Mouse (Mus musculus) small intestine, adult 2 months (tissue): ENCODE data around the gene Tiam2. TPM values are rescaled to one million over a fixed set of nuclear protein-coding genes. Genes with fewer than 3 reads are reported as not detected.

ENCODE experiments used
- H3K27ac ChIP-seq: fragments of 200-500 bp; 2 replicates; pipeline ENCODE4 v1.5.1; 2012; ENCODE audit warnings: low read depth, low read length, control low read depth, inconsistent platforms; ENCODE audit not compliant: insufficient read depth
- H3K27me3 ChIP-seq: fragments of 200-500 bp; 2 replicates; pipeline ENCODE4 v1.6.1; 2012; ENCODE audit warnings: mild to moderate bottlenecking, moderate library complexity, low read length, inconsistent platforms; ENCODE audit not compliant: control insufficient read depth, insufficient read depth
- H3K36me3 ChIP-seq: fragments of 200-500 bp; 2 replicates; pipeline ENCODE4 v1.6.1; 2012; ENCODE audit warnings: mild to moderate bottlenecking, low read length, control low read depth, inconsistent platforms; ENCODE audit not compliant: control insufficient read depth, insufficient read depth
- H3K4me1 ChIP-seq: fragments of 200-500 bp; 2 replicates; pipeline ENCODE4 v1.6.1; 2012; ENCODE audit warnings: low read length, inconsistent platforms, mixed read lengths; ENCODE audit not compliant: control insufficient read depth, insufficient read depth, insufficient read length
- H3K4me3 ChIP-seq: fragments of 200-500 bp; 2 replicates; pipeline ENCODE4 v1.5.1; 2012; ENCODE audit warnings: low read depth, mild to moderate bottlenecking, control low read depth, inconsistent platforms, low read length, moderate library complexity
- CTCF ChIP-seq: fragments of 200-500 bp; IDR thresholded peaks from 2 replicates; pipeline ENCODE4 v1.5.1; 2012; ENCODE audit warnings: low read depth, mild to moderate bottlenecking, control low read depth, inconsistent platforms, low read length, moderate library complexity, mixed read lengths; ENCODE audit not compliant: insufficient replicate concordance, insufficient read length; ENCODE audit errors: extremely low read depth
- POLR2A ChIP-seq: fragments of 200-500 bp; IDR thresholded peaks from 2 replicates; pipeline ENCODE4 v1.6.1; 2012; ENCODE audit warnings: low read depth, mild to moderate bottlenecking, control low read depth, inconsistent platforms, low read length, moderate library complexity
- WGBS: fragments of 180-500 bp; shearing (Covaris S2); methylation state at CpG from one replicate; pipeline ENCODE4 v1.1.7; 2018; 5-methylcytosine and 5-hydroxymethylcytosine counted together
- polyA plus RNA-seq: library from polyadenylated mRNA; depleted of rRNA; stranded (reverse); fragments of >200 nt; gene quantifications from 2 replicates; pipeline ENCODE4 v1.2.3, GENCODE M21; 2012

Tiam2 gene
- polyA plus RNA-seq, 1 experiment: 2.7 TPM

- H3K27ac ChIP-seq: no peak overlapping the region
Measured at GRCm38 (mm10) chr17:3481576-3482575, 155.5 kb downstream of the Tiam2 start.

GRCm38 (mm10) chr17:3483091-3483490, 156.7 kb downstream of the Tiam2 start:
- H3K4me1 ChIP-seq: peaks cover 8% of the 10 kb centered on the region; the same call in 1 of the 2 replicates
- no peak overlapping the region for H3K27ac ChIP-seq
- H3K36me3 ChIP-seq: peaks cover 2% of the 10 kb centered on the region; the same call in 1 of the 2 replicates
- WGBS: 86% methylated on average over 8 of the region's 8 CpGs
- H3K4me3 ChIP-seq: no peak overlapping the region
- no peaks in the 10 kb centered on the region for H3K27me3 ChIP-seq
- no peak for TF ChIP-seq POLR2A
- no peak for TF ChIP-seq CTCF

More at GRCm38 (mm10) chr17:3481576-3482575, 155.5 kb downstream of the Tiam2 start:
- Histone ChIP-seq H3K4me1 (no peaks in the 10 kb centered on the region), H3K27me3 (no peaks in the 10 kb centered on the region), H3K36me3 (peaks cover 2% of the 10 kb centered on the region; the same call in 1 of the 2 replicates), H3K4me3 (no peak overlapping the region)
- no peak for TF ChIP-seq POLR2A
- TF ChIP-seq CTCF: no peak
- 71% methylated on average over 7 of the region's 7 CpGs for WGBS

- Histone ChIP-seq H3K36me3 (no peaks in the 10 kb centered on the region), H3K27ac (no peak overlapping the region), H3K4me1 (peaks cover 8% of the 10 kb centered on the region; the same call in 1 of the 2 replicates), H3K27me3 (no peaks in the 10 kb centered on the region), H3K4me3 (no peak overlapping the region)
- WGBS: 81% methylated on average over 7 of the region's 7 CpGs
- TF ChIP-seq POLR2A: no peak
- TF ChIP-seq CTCF: no peak
Measured at GRCm38 (mm10) chr17:3485851-3486250, 159.5 kb downstream of the Tiam2 start.

- peaks cover 8% of the 10 kb centered on the region; the same call in 1 of the 2 replicates for H3K4me1 ChIP-seq
- H3K27ac ChIP-seq: no peak overlapping the region
- 49% methylated on average over 4 of the region's 4 CpGs for WGBS
Measured at GRCm38 (mm10) chr17:3487211-3487610, 160.8 kb downstream of the Tiam2 start.

GRCm38 (mm10) chr17:3487721-3488601, 161.6 kb downstream of the Tiam2 start:
- H3K27ac ChIP-seq: no peak overlapping the region

More at GRCm38 (mm10) chr17:3487211-3487610, 160.8 kb downstream of the Tiam2 start:
- Histone ChIP-seq H3K4me3 (no peak overlapping the region), H3K36me3 (no peaks in the 10 kb centered on the region), H3K27me3 (no peaks in the 10 kb centered on the region)
- TF ChIP-seq CTCF (no peak), POLR2A (no peak)

GRCm38 (mm10) chr17:3490216-3490895, 164.0 kb downstream of the Tiam2 start:
- Histone ChIP-seq H3K4me3 (no peak overlapping the region), H3K27me3 (no peaks in the 10 kb centered on the region), H3K27ac (no peak overlapping the region), H3K4me1 (peaks cover 10% of the 10 kb centered on the region; the same call in 1 of the 2 replicates), H3K36me3 (no peaks in the 10 kb centered on the region)
- no peak for TF ChIP-seq POLR2A
- no peak for TF ChIP-seq CTCF
- 85% methylated on average over 11 of the region's 11 CpGs for WGBS

More at GRCm38 (mm10) chr17:3487721-3488601, 161.6 kb downstream of the Tiam2 start:
- WGBS: 28% methylated on average over 12 of the region's 12 CpGs
- Histone ChIP-seq H3K27me3 (no peaks in the 10 kb centered on the region), H3K36me3 (no peaks in the 10 kb centered on the region), H3K4me1 (peaks cover 8% of the 10 kb centered on the region; the same call in 1 of the 2 replicates), H3K4me3 (no peak overlapping the region)
- TF ChIP-seq POLR2A (no peak), CTCF (no peak)
